Mouse (Mus musculus): Measurements from ENCODE around the gene Fdxacb1. TPM values are rescaled to one million over a fixed set of nuclear protein-coding genes. Genes with fewer than 3 reads are reported as not detected.

Gene Fdxacb1
- 10.5 and 10.6 TPM in 2 replicates for polyA plus RNA-seq (2014; fragmentation: Nextera tagmentation; extraction: Ambion mirVana)

DNA sequence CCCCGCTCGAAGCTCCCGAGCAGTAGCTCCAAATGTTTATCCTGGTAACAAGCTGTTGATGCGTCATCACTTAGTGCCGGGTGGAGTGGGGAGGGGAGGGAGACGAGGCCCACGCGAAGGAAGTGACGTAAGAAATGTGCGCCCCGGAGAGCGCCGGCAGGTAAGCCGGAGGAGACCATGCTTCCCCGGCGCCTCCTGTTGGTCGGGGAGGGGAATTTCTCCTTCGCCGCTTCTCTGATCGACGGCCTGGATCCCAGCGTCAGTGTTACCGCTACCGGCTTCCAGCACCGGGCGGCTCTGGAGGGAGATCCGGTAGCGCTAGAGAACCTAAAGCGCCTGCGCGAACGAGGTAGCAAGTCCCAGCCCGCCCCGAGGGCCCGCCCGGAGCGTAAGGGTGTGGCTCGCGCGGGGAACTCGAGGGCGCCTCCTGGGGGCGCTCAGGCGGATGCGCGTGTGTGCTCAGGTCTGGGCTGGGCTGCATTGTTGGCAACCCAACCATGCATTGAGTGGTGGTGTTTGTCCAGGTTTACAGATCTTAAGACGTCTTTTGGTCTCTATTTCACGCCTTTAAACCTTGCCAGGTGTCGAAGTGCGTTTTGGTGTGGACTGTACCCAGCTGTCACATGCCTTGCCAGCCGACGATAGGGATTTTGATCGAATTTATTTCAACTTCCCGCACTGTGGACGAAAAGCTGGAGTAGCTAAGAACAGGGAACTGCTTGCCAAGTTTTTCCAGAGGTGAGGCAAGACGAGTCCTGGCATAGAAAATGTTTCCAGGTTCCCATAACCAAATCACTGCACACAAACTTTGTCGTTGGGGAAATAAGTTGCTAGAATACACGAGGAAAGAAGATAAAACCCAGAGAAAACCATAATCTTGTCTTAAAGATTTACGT is at the start of gene Fdxacb1:
TSS of gene Fdxacb1 (plus strand) at position 130 of the 896 bp plus-strand sequence.
- H3K27ac ChIP-seq (ENCODE audit: low read depth, low read length), result peak within 1 kb of the TSS; percentile 68
- 5% methylated on average over 59 of the region's 59 CpGs for WGBS
- peak; percentile 97 for DNase-seq (ENCODE audit: low spot score)

GRCm38 (mm10) chr9:50718878-50719277 is 49.2 kb upstream of the Fdxacb1 start:
- Histone ChIP-seq H3K4me1 (ENCODE audit: control insufficient read depth, insufficient read depth, low read length) (peaks cover 5% of the 10 kb centered on the region; the same call in 1 of the 2 replicates), H3K9me3 (ENCODE audit: control insufficient read depth, low read length) (no peaks in the 10 kb centered on the region), H3K9ac (ENCODE audit: low read length) (no peak overlapping the region), H3K27ac (ENCODE audit: low read depth, low read length) (no peak overlapping the region), H3K4me3 (ENCODE audit: low read depth, low read length) (no peak overlapping the region), H3K27me3 (ENCODE audit: control insufficient read depth, insufficient read depth, low read length) (no peaks in the 10 kb centered on the region), H3K36me3 (ENCODE audit: control insufficient read depth, insufficient read depth, low read length) (no peaks in the 10 kb centered on the region), H3K4me2 (ENCODE audit: low read depth) (no peak overlapping the region)
- no peak for DNase-seq (ENCODE audit: low spot score)
- WGBS, result 92% methylated on average over 4 of the region's 4 CpGs
- no peak for ATAC-seq (ENCODE audit: insufficient read depth, low FRiP score, low TSS enrichment)

More for the DNA sequence above, at the start of gene Fdxacb1:
- Histone ChIP-seq H3K36me3 (ENCODE audit: control insufficient read depth, insufficient read depth, low read length) (no peaks in the 10 kb centered on the region), H3K4me3 (ENCODE audit: low read depth, low read length) (peak within 1 kb of the TSS; percentile 59), H3K9ac (ENCODE audit: low read length) (peak within 1 kb of the TSS; percentile 65), H3K27me3 (ENCODE audit: control insufficient read depth, insufficient read depth, low read length) (no peaks in the 10 kb centered on the region), H3K9me3 (ENCODE audit: control insufficient read depth, low read length) (no peaks in the 10 kb centered on the region), H3K4me1 (ENCODE audit: control insufficient read depth, insufficient read depth, low read length) (no peaks in the 10 kb centered on the region; the same call in 1 of the 2 replicates), H3K4me2 (ENCODE audit: low read depth) (peak within 1 kb of the TSS; percentile 71)
- ATAC-seq (ENCODE audit: insufficient read depth, low FRiP score, low TSS enrichment), result peak; percentile 95

DNA sequence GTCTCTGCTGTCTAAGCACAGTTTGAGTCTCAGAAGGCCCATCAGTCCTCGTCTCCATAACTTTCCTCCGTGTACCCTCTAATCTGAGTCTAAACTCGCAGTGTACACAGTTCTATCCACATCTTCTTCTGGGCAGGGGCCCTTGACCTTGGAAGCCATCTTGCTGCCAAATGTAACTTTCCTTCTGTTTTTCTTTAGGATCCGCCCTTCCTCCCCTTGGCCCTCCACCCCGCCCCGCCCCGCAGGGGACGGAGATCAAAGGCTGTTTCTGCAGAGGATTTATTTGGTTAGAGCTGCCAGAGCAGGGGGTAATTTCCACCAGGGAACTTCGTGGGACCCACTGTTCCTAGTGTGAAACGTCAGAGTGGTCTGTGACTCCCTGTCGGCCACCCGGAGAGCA is 47.0 kb upstream of the Fdxacb1 start:
- no peaks in the 10 kb centered on the region for H3K9me3 ChIP-seq (ENCODE audit: control insufficient read depth, low read length)
- H3K27me3 ChIP-seq (ENCODE audit: control insufficient read depth, insufficient read depth, low read length), result no peaks in the 10 kb centered on the region
- no peak for DNase-seq (ENCODE audit: low spot score)
- WGBS, result 28% methylated on average over 12 of the region's 12 CpGs
- no peak overlapping the region for H3K4me2 ChIP-seq (ENCODE audit: low read depth)
- H3K27ac ChIP-seq (ENCODE audit: low read depth, low read length), result no peak overlapping the region
- H3K36me3 ChIP-seq (ENCODE audit: control insufficient read depth, insufficient read depth, low read length), result no peaks in the 10 kb centered on the region
- H3K9ac ChIP-seq (ENCODE audit: low read length), result no peak overlapping the region
- H3K4me1 ChIP-seq (ENCODE audit: control insufficient read depth, insufficient read depth, low read length), result peaks cover 6% of the 10 kb centered on the region; the same call in 1 of the 2 replicates
- no peak for ATAC-seq (ENCODE audit: insufficient read depth, low FRiP score, low TSS enrichment)
- H3K4me3 ChIP-seq (ENCODE audit: low read depth, low read length), result no peak overlapping the region

DNA sequence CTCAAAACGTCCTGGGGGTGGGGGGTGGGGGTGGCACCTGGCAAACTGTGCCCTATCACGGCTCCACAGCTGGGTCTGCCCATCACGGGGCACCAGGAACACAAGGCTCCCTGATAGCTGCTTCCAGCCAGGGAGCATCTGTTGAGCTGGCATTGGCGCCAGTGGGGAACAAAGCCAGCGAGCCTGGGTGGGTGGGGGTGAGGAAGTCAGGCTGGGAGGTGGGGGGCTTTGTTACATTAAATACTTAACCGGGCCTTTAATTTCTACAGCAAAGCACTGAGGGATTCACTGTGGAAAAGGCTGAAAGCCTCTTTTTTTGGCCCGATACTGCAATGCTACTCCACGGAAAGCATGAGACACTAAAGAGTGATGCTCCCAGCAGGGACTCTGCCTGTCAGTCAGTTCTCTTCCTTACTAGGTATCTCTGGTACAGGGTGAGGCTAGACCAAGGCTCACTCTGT is 45.6 kb upstream of the Fdxacb1 start:
- Histone ChIP-seq H3K36me3 (ENCODE audit: control insufficient read depth, insufficient read depth, low read length) (no peaks in the 10 kb centered on the region), H3K4me2 (ENCODE audit: low read depth) (no peak overlapping the region), H3K4me1 (ENCODE audit: control insufficient read depth, insufficient read depth, low read length) (peaks cover 13% of the 10 kb centered on the region), H3K9me3 (ENCODE audit: control insufficient read depth, low read length) (no peaks in the 10 kb centered on the region), H3K9ac (ENCODE audit: low read length) (no peak overlapping the region), H3K4me3 (ENCODE audit: low read depth, low read length) (no peak overlapping the region), H3K27me3 (ENCODE audit: control insufficient read depth, insufficient read depth, low read length) (no peaks in the 10 kb centered on the region), H3K27ac (ENCODE audit: low read depth, low read length) (no peak overlapping the region)
- WGBS, result 40% methylated on average over 8 of the region's 8 CpGs
- DNase-seq (ENCODE audit: low spot score) (no peak), ATAC-seq (ENCODE audit: insufficient read depth, low FRiP score, low TSS enrichment) (no peak)

GRCm38 (mm10) chr9:50723406-50723805 is 44.6 kb upstream of the Fdxacb1 start:
- Histone ChIP-seq H3K4me3 (ENCODE audit: low read depth, low read length) (no peak overlapping the region), H3K9me3 (ENCODE audit: control insufficient read depth, low read length) (no peaks in the 10 kb centered on the region), H3K27me3 (ENCODE audit: control insufficient read depth, insufficient read depth, low read length) (no peaks in the 10 kb centered on the region), H3K4me2 (ENCODE audit: low read depth) (no peak overlapping the region), H3K36me3 (ENCODE audit: control insufficient read depth, insufficient read depth, low read length) (no peaks in the 10 kb centered on the region), H3K9ac (ENCODE audit: low read length) (no peak overlapping the region), H3K27ac (ENCODE audit: low read depth, low read length) (no peak overlapping the region), H3K4me1 (ENCODE audit: control insufficient read depth, insufficient read depth, low read length) (peaks cover 15% of the 10 kb centered on the region)
- ATAC-seq (ENCODE audit: insufficient read depth, low FRiP score, low TSS enrichment) (no peak), DNase-seq (ENCODE audit: low spot score) (no peak)
- 81% methylated on average over 7 of the region's 7 CpGs for WGBS

DNA sequence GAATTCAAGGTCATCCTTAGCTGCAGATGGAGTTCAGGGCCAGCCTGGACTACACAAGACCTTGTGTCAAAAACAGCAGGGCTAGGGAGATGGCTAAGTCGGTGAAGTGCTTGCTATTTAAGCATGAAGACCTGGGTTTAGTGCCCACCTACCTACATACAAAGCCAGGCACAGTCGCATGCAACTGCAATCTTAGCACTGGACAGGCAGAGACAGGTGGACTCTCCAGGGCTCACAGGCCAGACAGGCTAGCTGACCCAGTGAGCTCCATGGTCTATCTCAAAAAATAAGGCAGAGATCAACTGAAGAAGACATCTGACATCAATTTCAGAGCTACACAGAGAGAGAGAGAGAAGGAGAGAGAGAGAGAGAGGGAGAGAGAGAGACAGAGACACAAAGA is 43.9 kb upstream of the Fdxacb1 start:
- H3K4me2 ChIP-seq (ENCODE audit: low read depth), result no peak overlapping the region
- peaks cover 16% of the 10 kb centered on the region for H3K4me1 ChIP-seq (ENCODE audit: control insufficient read depth, insufficient read depth, low read length)
- no peak overlapping the region; the same call in 1 of the 2 replicates for H3K9ac ChIP-seq (ENCODE audit: low read length)
- WGBS, result 89% methylated on average over 2 of the region's 2 CpGs
- H3K36me3 ChIP-seq (ENCODE audit: control insufficient read depth, insufficient read depth, low read length), result no peaks in the 10 kb centered on the region
- H3K27me3 ChIP-seq (ENCODE audit: control insufficient read depth, insufficient read depth, low read length), result no peaks in the 10 kb centered on the region
- H3K9me3 ChIP-seq (ENCODE audit: control insufficient read depth, low read length), result no peaks in the 10 kb centered on the region
- H3K27ac ChIP-seq (ENCODE audit: low read depth, low read length), result no peak overlapping the region
- DNase-seq (ENCODE audit: low spot score) (no peak), ATAC-seq (ENCODE audit: insufficient read depth, low FRiP score, low TSS enrichment) (no peak)
- H3K4me3 ChIP-seq (ENCODE audit: low read depth, low read length), result no peak overlapping the region

GRCm38 (mm10) chr9:50724661-50725330 is 43.2 kb upstream of the Fdxacb1 start:
- Histone ChIP-seq H3K27me3 (ENCODE audit: control insufficient read depth, insufficient read depth, low read length) (no peaks in the 10 kb centered on the region), H3K4me3 (ENCODE audit: low read depth, low read length) (no peak overlapping the region), H3K27ac (ENCODE audit: low read depth, low read length) (no peak overlapping the region), H3K4me1 (ENCODE audit: control insufficient read depth, insufficient read depth, low read length) (peaks cover 16% of the 10 kb centered on the region), H3K4me2 (ENCODE audit: low read depth) (no peak overlapping the region), H3K9ac (ENCODE audit: low read length) (no peak overlapping the region), H3K36me3 (ENCODE audit: control insufficient read depth, insufficient read depth, low read length) (no peaks in the 10 kb centered on the region), H3K9me3 (ENCODE audit: control insufficient read depth, low read length) (no peaks in the 10 kb centered on the region)
- WGBS, result 46% methylated on average over 3 of the region's 3 CpGs
- ATAC-seq (ENCODE audit: insufficient read depth, low FRiP score, low TSS enrichment) (no peak), DNase-seq (ENCODE audit: low spot score) (no peak)

- Histone ChIP-seq H3K36me3 (ENCODE audit: control insufficient read depth, insufficient read depth, low read length) (no peaks in the 10 kb centered on the region), H3K4me3 (ENCODE audit: low read depth, low read length) (peak overlapping the region; percentile 61; the same call in 1 of the 2 replicates), H3K27me3 (ENCODE audit: control insufficient read depth, insufficient read depth, low read length) (no peaks in the 10 kb centered on the region), H3K9ac (ENCODE audit: low read length) (peak overlapping the region; percentile 2; the same call in 1 of the 2 replicates), H3K27ac (ENCODE audit: low read depth, low read length) (0 out of 2 replicates have a peak overlapping the region, but pooled peaks have one; percentile 2), H3K4me2 (ENCODE audit: low read depth) (peak overlapping the region; percentile 83), H3K9me3 (ENCODE audit: control insufficient read depth, low read length) (no peaks in the 10 kb centered on the region), H3K4me1 (ENCODE audit: control insufficient read depth, insufficient read depth, low read length) (peaks cover 16% of the 10 kb centered on the region)
- ATAC-seq (ENCODE audit: insufficient read depth, low FRiP score, low TSS enrichment), result no peak
- DNase-seq (ENCODE audit: low spot score), result peak; percentile 28
- 51% methylated on average over 8 of the region's 8 CpGs for WGBS
Measured at GRCm38 (mm10) chr9:50725921-50726590, 42.0 kb upstream of the Fdxacb1 start.

Data from neural tube, embryonic 11.5 days (tissue).